Mouse (Mus musculus) forelimb bud, embryonic 11.5 days (tissue): ENCODE data around the gene Sat1.
"Not testable (repeated sequence)": the region's sequence is repeated elsewhere in the genome, so short reads cannot be mapped to it uniquely, and the experiment has no call there.

ENCODE experiments used
- DNase-seq: peaks from one replicate; pipeline ENCODE4 v3.0.0-alpha.2; 2012; ENCODE audit warnings: low read depth, low spot score

Gene Sat1

DNA sequence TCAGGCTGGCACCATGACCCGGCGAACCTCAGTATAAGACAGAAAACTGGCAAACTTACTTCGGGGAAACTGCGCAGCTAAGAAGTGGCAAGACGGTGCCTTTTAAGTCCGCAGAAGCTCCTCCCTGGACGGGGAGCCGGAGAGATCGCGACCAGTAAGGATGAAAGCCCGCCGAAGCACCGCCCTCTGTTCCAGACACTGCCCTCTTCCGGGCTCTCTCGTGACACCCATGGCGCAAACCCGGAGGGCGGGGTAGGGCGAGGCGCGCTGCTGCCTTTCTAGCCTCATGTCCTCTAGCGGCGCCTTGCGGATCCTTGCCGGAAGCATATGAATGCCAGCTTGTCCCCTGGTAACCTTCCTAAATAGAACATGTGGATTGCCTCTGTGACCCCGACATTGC is at the start of gene Sat1:
Sat1 (minus strand) TSS at position 179 of the 400 bp plus-strand sequence.
- DNase-seq = peak; percentile 80

DNA sequence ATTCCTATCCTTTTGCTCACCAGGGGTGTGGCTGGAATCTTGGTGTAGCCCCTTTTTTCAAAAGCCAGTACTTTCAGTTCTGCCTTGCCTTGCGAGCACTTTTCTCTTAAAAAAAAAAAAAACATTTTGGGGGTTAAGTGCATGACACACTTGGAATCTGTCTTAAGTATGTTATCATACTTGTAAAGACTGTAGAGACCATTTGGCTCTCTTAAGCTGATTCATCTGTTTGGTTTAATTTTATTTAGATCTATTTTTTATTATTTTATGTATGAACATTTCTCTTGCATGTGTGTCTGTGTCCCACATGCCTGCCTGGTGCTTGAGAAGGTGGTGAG is 46.6 kb upstream of the Sat1 start:
- no peak for DNase-seq

GRCm38 (mm10) chrX:155262235-155262914 is 46.1 kb upstream of the Sat1 start, which contains the start of gene Acot9:
TSS of gene Acot9 (plus strand) at chrX:155262443.
- peak; percentile 76 for DNase-seq

DNA sequence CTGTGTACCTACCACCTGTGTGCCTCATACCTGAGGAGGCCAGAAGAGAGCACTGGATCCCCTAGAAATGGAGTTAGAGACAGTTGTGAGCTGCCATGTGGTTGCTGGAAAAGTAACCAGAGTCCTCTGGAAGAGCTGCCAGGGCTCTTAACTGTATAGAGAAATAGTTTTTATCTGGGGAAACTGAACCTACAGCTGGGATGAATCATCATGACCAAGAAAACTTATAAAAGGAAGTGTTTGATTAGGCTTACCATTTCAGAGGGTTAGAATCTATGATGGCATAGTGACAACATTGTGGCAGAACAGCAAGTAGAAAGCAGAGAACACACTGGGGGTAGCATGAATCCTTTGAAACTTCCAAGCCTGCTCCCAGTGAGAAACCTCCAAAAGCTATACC is 40.6 kb upstream of the Sat1 start:
- no peak for DNase-seq

DNA sequence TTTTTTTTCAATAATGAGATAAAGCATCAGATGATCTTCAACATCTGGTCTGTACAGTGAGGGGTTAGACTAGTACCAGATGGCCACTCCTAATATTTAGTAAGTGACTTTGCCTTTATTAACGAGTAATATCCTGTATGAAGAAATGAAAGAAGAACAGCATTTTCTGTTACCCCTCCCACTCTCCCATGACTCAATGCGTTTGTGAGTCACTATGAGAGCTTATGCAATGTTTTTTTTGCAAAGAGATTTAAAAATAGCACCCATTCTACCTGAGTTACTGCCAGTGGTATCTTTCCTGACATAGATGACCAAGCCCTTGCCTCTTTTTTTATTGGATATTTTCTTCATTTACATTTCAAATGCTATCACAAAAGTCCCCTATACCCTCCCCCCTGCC is 2.0 kb upstream of the Sat1 start:
- DNase-seq = no peak

DNA sequence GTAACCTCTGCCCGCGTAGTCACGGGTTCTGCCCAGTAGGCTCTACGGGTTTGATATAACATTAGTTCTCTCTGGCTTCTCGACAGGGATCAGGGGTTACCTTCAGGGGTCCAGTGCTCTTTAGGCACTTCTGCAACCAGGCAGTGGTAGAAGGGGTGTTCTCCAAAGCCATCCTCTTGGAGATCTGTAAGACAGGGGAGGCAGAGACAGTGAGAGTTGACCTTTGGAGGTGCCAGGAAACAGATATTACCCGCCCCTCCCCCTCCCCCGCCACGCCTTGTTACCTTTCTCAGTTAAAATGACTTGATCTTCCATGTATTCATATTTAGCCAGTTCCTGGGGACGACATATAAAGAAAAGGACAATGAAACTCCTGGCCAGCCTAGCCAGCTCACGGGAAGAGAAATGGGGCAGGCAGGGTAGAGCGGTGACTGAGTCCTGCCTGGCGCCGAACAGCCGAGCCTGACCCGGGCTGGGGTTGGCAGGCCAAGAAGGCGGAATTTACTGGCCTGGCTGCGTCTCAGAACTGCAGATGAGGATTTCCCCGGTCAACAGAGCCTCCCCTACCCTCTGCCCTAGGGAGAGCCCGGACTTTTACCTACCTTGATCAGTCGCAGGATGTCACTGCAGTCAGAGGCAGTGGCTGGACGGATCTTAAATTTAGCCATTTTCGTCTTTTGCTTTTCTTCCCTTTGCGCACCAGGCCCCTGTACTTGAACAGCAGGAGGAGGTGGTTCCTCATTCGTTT is 574 bp downstream of the Sat1 start:
- peak; percentile 5 for DNase-seq

DNA sequence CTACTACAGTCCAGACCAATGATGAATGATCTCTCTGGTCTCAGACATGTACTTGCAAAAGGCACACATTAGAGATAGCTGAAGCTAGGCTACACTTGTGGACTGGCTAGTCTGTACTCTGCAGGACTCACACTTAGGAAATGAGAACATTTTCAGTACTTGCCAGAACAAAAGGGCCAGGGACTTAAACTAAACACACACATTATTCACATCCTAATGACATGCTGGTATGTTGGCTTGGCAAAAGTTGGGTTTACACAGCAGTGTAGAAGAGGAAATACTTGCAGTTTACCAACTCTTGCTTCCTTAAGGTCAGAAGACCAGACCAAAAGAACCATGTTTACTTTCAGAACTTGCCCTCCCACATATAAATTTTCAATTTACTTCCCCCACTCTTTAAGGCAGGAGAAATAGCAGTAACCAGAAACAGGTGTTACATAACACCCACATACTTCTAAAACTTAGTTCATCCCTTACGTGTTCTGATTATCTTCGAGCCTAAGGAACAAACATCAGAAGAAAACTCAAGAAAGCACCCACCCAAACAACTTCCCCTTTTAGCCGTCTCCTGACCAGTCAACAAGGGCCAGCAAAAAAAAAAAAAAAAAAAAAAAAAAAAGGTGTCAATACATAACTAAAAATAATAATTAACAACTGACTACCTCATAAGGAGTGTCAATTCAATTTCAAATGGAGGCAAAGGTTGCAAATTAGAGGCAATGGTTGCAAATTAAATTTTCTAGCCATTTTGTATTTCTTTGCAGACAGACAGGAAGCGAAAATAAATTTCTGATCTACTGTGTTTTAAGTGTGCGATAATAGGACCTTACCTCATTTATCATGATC is 1.7 kb downstream of the Sat1 start:
- no peak for DNase-seq

GRCm38 (mm10) chrX:155208671-155209070 is 7.6 kb downstream of the Sat1 start:
- peak; percentile 11 for DNase-seq

DNA sequence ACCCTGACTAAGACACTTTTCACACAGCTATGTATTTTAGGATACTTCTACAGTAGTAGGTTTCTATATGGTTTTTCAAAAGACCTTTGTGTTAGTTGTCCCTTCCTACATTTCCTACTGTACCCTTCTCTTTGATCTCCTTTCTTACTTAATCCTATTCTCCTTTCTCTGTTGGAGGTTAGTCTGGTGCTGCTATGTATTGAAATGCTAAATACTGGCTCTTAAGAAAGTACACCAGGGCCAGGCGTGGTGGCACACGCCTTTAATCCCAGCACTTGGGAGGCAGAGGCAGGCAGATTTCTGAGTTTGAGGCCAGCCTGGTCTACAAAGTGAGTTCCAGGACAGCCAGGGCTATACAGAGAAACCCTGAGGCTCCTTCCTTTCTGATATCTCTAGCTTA is 10.8 kb downstream of the Sat1 start:
- not testable (repeated sequence) for DNase-seq

- no peak for DNase-seq
Observed at GRCm38 (mm10) chrX:155202406-155203305, 13.6 kb downstream of the Sat1 start.

DNA sequence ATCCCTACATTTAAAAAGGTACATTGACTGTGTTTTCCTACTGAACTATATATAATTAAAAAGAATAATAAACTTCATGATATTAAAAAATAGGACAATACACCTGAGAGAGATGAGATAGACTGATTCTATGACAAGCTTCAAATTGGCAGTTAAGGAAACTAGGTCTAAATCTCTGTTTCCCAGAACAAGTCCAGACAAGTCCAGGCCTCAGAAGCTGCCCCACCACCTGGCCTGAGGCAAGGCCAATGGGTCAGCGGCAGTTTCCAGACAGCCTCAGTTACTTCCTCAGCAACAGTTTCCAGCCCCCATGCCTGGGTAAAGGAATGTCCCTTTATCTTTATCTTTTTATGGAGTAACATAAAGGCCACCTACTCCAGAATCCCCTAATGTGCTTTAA is 14.4 kb downstream of the Sat1 start:
- no peak for DNase-seq

DNA sequence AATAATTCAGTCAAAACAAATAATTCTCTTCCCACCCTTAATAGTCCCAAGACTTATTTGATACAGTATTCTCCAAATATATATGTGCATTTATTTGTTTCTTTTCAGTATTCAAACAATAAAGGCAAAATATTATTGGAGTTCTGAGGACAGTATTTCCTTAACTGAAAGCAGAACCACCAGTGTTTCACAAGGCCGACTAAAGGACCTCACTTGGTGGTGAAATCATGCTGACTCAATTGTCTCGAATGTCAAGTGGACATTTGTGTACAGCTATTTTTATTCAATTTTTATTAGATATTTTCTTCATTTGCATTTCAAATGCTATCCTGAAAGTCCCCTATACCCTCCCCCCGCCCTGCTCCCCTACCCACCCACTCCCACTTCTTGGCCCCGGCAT is 21.3 kb downstream of the Sat1 start:
- DNase-seq = no peak

GRCm38 (mm10) chrX:155193732-155194443 is 22.4 kb downstream of the Sat1 start:
- DNase-seq = no peak

DNA sequence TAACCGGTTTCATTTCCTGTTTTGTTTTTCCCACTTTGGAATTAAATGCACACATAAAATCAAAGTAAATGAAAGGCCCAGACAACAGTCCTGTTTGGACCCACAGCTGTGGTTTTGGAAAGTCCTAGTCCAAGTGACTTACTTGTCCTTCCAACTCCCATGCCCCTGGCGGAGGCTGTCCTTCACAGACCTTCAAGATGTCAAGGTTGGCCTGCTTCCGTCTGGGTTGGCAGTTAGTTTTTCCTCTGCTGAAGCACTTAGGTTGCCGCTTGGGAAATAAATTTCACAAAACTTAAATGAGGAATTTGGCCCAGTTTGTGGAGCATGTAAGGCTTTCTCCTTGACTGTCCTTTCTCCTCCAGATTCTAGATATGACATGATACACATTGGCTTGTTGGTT is 24.3 kb downstream of the Sat1 start:
- DNase-seq = no peak

- no peak for DNase-seq
Observed at GRCm38 (mm10) chrX:155177640-155178039, 38.6 kb downstream of the Sat1 start.

- no peak for DNase-seq
Observed at GRCm38 (mm10) chrX:155177230-155177629, 39.0 kb downstream of the Sat1 start.

- no peak for DNase-seq
Observed at GRCm38 (mm10) chrX:155175568-155175967, 40.7 kb downstream of the Sat1 start.

DNA sequence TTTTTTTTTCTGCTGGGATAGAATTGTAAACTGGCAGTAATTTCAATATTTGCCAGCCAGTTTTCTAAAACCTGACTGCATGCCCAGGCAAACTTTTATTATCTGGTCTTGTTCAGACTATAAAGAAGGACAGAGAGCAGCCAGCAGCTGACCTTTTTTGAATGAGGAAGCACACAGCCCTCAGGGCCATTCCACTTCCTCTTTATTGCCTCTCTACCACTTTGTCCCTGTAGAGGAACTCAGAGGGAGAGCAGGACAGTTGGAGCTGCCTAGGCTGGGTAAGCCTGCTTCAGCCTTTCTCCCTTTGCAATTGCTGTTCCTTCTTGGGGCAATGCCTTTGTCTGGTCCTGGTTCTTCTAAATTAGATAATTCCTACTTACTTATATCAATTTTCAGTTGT is 43.9 kb downstream of the Sat1 start:
- DNase-seq = no peak

GRCm38 (mm10) chrX:155171754-155172153 is 44.5 kb downstream of the Sat1 start:
- DNase-seq = no peak

DNA sequence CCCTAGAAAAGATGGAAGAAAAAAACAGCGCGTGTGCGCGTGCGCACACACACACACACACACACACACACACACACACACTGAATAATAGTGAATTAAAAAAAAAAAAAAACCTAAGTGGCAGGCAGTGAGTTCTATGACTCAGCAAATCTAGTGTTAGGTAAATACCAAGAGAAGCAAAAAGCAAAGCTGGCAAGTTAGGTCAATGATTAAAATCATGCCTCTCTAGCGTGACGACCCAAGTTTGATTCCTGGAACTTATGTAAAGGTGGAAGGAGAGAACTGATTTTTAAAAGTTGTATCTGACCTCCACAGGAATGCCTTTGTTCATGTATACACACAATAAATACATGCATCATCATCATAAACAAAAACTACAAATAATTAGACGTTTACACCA is 46.4 kb downstream of the Sat1 start:
- DNase-seq = no peak

DNA sequence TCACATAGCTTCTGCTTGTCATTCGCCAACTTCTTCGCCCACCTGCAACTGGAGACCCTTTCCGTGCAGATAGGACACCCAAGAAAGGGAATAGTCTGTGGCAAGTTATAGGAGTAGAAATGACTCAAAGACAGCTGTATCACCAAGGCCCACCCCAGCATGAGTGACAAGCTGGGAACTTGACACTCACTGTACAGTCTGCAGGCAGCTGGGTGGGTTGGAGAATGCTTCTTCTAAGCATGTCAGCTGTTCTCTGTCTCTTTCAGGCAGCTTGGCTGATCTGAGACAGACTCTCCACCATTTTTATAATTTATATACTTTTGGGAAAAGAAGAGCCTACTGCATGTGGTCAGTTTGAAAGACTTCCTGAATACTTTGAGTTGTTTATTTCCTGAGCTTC is 48.6 kb downstream of the Sat1 start:
- DNase-seq = no peak
